Mouse (Mus musculus) heart, postnatal 0 days (tissue): ENCODE measurements around the gene Nes. TPM values are rescaled to one million over a fixed set of nuclear protein-coding genes. Genes with fewer than 3 reads are reported as not detected.

Source experiments
- ATAC-seq: fragments of 200-750 bp; cut with Nextera tagmentation; 2 replicates; pipeline ENCODE4 v1.8.0; 2017; ENCODE audit warnings: low read depth, moderate number of reproducible peaks, moderate library complexity; ENCODE audit not compliant: insufficient read depth
- DNase-seq: peaks from one replicate; pipeline ENCODE4 v3.0.0-alpha.2; 2016; ENCODE audit warnings: low spot score
- H3K27ac ChIP-seq: fragments of 300-500 bp; sonication (generic); 2 replicates; pipeline ENCODE4 v1.5.1; 2014; ENCODE audit warnings: low read depth, mild to moderate bottlenecking
- H3K27me3 ChIP-seq: fragments of 300-500 bp; sonication (generic); 2 replicates; pipeline ENCODE4 v1.6.1; 2014; ENCODE audit warnings: low read length, mixed read lengths; ENCODE audit not compliant: control insufficient read depth, insufficient read depth
- H3K36me3 ChIP-seq: fragments of 300-500 bp; sonication (generic); replicated peaks from 2 replicates; pipeline ENCODE4 v1.6.1; 2014; ENCODE audit warnings: low read length, mixed read lengths; ENCODE audit not compliant: control insufficient read depth, insufficient read depth
- H3K4me1 ChIP-seq: fragments of 300-500 bp; sonication (generic); 2 replicates; pipeline ENCODE4 v1.6.1; 2014; ENCODE audit warnings: antibody characterized with exemption; ENCODE audit not compliant: control insufficient read depth, insufficient read depth
- H3K4me2 ChIP-seq: fragments of 300-500 bp; sonication (generic); 2 replicates; pipeline ENCODE4 v1.6.1; 2014; ENCODE audit warnings: low read depth, mild to moderate bottlenecking, low read length, moderate library complexity
- H3K4me3 ChIP-seq: fragments of 300-500 bp; sonication (generic); 2 replicates; pipeline ENCODE4 v1.5.1; 2014; ENCODE audit warnings: low read depth, low read length
- H3K9ac ChIP-seq: fragments of 300-500 bp; sonication (generic); replicated peaks from 2 replicates; pipeline ENCODE4 v1.6.1; 2014; ENCODE audit warnings: low read depth, low read length, mixed read lengths
- H3K9me3 ChIP-seq: fragments of 300-500 bp; sonication (generic); replicated peaks from 2 replicates; pipeline ENCODE4 v1.6.1; 2016; ENCODE audit warnings: low read length; ENCODE audit not compliant: control insufficient read depth
- CTCF ChIP-seq: IDR thresholded peaks from 2 replicates; pipeline ENCODE4 v1.5.1; 2016; ENCODE audit warnings: antibody characterized with exemption, control low read depth, low read depth
- EP300 ChIP-seq: IDR thresholded peaks from 2 replicates; pipeline ENCODE4 v1.6.1; 2016; ENCODE audit warnings: antibody characterized with exemption, low read depth
- WGBS: fragments of 180-500 bp; shearing (Covaris S2); extraction: QIAGEN DNeasy Blood & Tissue Kit; methylation state at CpG from one replicate; pipeline ENCODE4 v1.1.7; 2014; 5-methylcytosine and 5-hydroxymethylcytosine counted together
- polyA plus RNA-seq: library from polyadenylated mRNA; unstranded; fragments of >200 nt; fragmentation: Nextera tagmentation; extraction: Ambion mirVana; gene quantifications from 2 replicates; pipeline ENCODE4 v1.2.1, GENCODE M21; 2015
- total RNA-seq: library from RNA; depleted of rRNA; stranded (reverse); fragments of >200 nt; gene quantifications from 2 replicates; pipeline ENCODE4 v1.2.3, GENCODE M21; 2014; ENCODE audit warnings: low replicate concordance; rRNA removed

The Nes gene
- total RNA-seq (17.2 and 35.7 TPM in 2 replicates), polyA plus RNA-seq (9.1 and 9.9 TPM in 2 replicates)

DNA sequence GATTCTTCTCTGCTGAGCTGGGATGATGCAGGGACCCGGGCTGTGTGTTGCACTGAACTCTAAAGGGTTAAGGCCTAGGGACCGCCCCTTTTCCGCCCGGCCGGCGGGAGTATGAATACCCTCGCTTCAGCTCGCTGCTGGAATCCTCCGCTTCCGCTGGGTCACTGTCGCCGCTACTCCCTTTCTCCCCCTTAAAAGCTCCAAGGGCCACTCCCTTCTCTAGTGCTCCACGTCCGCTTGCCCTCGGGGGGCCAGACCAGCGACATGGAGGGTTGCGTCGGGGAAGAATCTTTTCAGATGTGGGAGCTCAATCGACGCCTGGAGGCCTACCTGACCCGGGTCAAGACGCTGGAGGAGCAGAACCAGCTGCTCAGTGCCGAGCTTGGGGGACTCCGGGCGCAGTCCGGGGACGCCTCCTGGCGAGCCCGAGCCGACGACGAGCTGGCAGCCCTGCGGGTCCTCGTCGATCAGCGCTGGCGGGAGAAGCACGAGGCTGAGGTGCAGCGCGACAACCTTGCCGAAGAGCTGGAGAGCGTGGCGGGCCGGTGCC, at the start of gene Nes:
TSS of gene Nes (plus strand) at position 140 of the 550 bp plus-strand sequence.
- Histone ChIP-seq H3K9me3 (no peaks in the 10 kb centered on the region), H3K4me1 (0 out of 2 replicates have a peak, but pooled peaks cover 11% of the 10 kb centered on the region), H3K9ac (peak within 1 kb of the TSS; percentile 66), H3K27ac (peak within 1 kb of the TSS; percentile 44), H3K36me3 (no peaks in the 10 kb centered on the region), H3K4me3 (peak within 1 kb of the TSS; percentile 59), H3K27me3 (peaks cover 32% of the 10 kb centered on the region), H3K4me2 (peak within 1 kb of the TSS; percentile 73)
- WGBS, result under 1% methylated on average over 42 of the region's 44 CpGs
- DNase-seq, result peak; percentile 76
- TF ChIP-seq EP300, result no peak
- TF ChIP-seq CTCF, result no peak
- peak; percentile 52; the same call in 1 of the 2 replicates for ATAC-seq

DNA sequence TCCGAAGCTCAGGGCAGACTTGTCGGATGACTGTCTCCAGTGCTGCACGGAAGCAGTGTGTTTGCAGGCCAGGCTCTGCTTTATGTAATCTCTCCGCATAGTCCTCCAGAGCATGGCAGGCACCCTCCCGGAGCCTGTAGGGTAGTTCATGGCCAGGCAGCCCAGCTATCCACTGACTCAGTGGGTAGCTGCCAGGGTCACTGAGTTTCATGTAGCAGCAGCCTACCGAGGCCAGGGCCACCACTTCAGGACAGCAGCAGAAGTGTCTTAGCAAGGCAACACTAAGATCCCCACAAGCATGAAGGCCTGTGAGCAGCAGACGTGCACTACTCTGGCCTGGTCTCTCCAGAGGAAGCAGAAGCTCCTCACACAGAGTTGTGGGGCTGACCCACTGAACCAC, 45.9 kb upstream of the Nes start:
- Histone ChIP-seq H3K9me3 (no peaks in the 10 kb centered on the region), H3K36me3 (peaks cover 59% of the 10 kb centered on the region)

DNA sequence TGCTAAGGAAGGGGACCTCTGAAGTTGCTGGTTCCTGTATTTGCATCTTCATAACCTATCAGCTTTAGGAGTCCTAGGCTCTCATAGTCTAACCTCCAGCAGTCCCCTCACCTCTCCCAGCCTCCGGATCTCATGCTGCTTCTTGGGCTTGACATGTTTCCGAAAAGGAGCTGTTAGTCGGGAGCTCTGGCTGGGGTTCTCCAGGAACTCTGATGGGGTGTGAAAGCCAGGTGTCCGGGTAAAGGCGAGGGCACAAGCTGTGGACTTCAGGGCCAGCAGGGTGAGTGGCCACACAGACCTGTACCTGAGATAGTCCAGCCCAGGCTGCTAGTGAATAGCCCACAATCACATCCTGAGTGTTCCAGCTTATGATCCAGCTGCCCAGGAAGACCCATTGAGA, 43.4 kb upstream of the Nes start:
- ATAC-seq, result no peak
- no peak overlapping the region for H3K9ac ChIP-seq
- H3K4me2 ChIP-seq, result no peak overlapping the region
- H3K4me3 ChIP-seq, result no peak overlapping the region
- no peak for DNase-seq
- WGBS, result 91% methylated on average over 5 of the region's 5 CpGs
- peaks cover 14% of the 10 kb centered on the region for H3K4me1 ChIP-seq
- H3K9me3 ChIP-seq, result no peaks in the 10 kb centered on the region
- TF ChIP-seq CTCF (no peak), EP300 (no peak)
- H3K36me3 ChIP-seq, result peaks cover 61% of the 10 kb centered on the region
- no peaks in the 10 kb centered on the region for H3K27me3 ChIP-seq
- H3K27ac ChIP-seq, result no peak overlapping the region

More for the DNA sequence above, 45.9 kb upstream of the Nes start:
- 79% methylated on average over 7 of the region's 7 CpGs for WGBS
- no peak for DNase-seq
- no peak for ATAC-seq
- Histone ChIP-seq H3K9ac (no peak overlapping the region), H3K27me3 (no peaks in the 10 kb centered on the region), H3K4me3 (no peak overlapping the region), H3K4me1 (peaks cover 10% of the 10 kb centered on the region), H3K4me2 (no peak overlapping the region), H3K27ac (no peak overlapping the region)
- TF ChIP-seq CTCF (no peak), EP300 (no peak)

DNA sequence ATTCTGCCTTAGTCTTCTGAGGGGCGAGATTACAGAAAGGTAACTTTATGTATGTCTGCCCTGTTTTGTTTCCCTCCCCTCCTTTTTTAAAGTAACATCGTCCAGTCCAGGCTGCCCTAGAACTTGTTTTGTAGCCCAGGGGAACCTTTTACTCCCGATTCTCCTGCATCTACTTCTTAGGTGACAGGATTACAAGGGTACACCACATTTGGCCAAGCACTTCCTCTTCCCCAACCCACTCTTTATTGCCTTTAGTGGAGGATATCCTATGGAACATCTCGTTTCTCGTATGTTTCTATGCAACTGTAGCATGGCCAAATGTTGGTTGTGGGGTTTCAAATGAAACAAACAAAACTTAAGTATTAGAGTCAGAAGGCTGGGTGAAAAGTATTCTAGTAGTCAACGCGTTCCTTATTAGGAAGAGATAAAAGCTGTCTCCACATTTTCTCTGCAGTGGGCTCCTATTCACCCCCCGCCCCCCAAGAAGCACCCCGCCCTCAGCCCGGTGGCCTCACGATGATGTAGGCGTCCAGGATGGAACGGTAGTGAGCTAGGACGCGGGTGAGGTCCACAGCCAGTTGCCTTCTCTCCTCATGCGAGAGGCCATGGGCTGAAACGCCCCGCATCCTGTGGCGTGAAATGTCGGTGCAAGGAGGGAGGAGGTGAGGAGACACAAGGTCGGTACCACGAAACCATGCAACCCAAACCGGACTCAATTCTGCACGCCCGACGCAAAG, 41.4 kb upstream of the Nes start:
- Histone ChIP-seq H3K4me2 (peak overlapping the region; percentile 95), H3K36me3 (peaks cover 59% of the 10 kb centered on the region), H3K4me1 (peaks cover 14% of the 10 kb centered on the region), H3K4me3 (peak overlapping the region; percentile 91), H3K9ac (peak overlapping the region; percentile 92), H3K9me3 (no peaks in the 10 kb centered on the region), H3K27ac (peak overlapping the region; percentile 90), H3K27me3 (no peaks in the 10 kb centered on the region)
- WGBS, result 4% methylated on average over 26 of the region's 26 CpGs
- DNase-seq (no peak), ATAC-seq (peak; percentile 14)
- TF ChIP-seq EP300 (no peak), CTCF (no peak)

DNA sequence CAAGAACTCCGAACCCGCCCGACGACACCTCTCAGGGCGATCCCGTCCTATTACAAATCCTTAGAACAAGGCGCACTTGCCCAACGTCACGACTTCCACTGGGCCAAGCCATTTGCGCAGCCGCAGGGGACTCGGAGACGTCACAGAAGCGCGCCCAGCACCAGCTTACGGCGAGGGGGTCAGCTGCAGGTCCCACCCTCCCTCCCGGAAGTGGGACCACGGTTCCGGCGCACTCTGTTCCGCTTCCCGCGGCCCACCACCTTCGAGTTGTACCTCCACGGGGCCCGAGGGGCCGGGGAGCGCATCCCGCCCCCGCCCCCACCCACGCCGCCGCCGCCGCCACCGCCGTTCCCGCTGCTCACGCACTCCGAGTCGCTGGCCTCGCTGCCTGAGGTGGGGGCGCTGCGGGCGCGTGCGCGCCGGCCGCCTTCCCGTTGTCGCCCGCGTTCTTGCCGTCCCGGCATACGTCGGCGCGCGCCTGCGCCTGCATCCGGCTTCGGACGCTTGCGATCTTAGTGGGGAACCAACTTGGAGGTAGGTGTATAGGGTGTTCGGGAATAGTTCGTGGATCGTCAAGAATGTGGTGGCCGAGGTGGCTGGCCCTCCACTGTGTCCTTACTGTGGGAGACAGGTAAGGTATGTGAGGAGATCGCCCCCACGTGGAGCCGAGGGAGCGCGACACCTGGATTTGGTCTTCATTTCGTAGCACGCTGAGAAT, 40.6 kb upstream of the Nes start, which contains the start of the genes Isg20l2 and Rrnad1:
TSS of gene Isg20l2 (plus strand) at position 237 of the 718 bp plus-strand sequence.
TSS of gene Rrnad1 (minus strand) at position 640 of the 718 bp plus-strand sequence.
- WGBS, result under 1% methylated on average over 60 of the region's 78 CpGs
- H3K36me3 ChIP-seq, result peaks cover 57% of the 10 kb centered on the region
- peak within 1 kb of the TSS; percentile 92 for H3K9ac ChIP-seq
- H3K27me3 ChIP-seq, result no peaks in the 10 kb centered on the region
- peak within 1 kb of the TSS; percentile 91 for H3K4me3 ChIP-seq
- TF ChIP-seq CTCF (peak; percentile 69), EP300 (no peak)
- H3K4me2 ChIP-seq, result peak within 1 kb of the TSS; percentile 95
- H3K27ac ChIP-seq, result peak within 1 kb of the TSS; percentile 90
- ATAC-seq (peak; percentile 97), DNase-seq (peak; percentile 94)
- peaks cover 14% of the 10 kb centered on the region for H3K4me1 ChIP-seq
- H3K9me3 ChIP-seq, result no peaks in the 10 kb centered on the region
